Mouse (Mus musculus): Measurements from ENCODE around the gene Galnt16.

Galnt16 gene

DNA sequence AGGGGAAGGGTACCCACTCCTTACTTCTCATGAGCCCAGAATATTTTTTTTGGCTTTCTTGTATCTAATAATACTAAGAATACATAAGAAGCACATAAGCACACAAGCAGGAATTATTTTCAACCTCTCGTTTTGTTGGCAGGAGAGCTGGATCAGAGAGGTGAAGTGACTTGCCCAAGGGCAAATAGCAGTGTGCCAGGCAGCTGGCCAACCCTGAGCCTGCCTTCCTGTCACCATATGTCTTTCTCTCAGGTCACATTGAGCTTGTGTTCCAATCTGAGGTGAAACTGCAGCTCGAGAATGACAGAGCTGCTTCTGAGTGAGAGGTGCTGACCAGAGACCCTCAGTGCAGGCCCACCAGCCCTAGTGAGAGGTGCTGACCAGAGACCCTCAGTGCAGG is 15.8 kb downstream of the Galnt16 start:
- peak; percentile 59 to 74 for DNase-seq

DNA sequence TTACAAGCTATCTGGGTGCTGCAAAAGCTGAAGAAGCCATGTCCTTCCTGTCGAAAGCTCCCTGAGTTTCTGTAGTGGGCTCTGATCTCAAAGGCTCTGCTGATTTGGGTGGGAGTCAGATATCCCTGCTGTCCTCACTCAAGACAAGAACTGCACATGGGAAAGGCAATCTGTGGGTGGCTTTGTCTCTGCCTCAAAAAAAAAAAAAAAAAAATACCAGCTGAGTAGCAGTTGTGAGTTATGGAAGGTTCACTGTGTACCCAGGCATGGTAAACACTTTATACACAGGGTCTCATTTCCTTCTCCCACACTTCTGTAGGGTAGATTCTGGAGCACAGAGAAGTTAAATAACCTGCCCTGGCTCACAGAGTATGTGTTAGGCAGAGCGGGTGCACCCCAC is 19.2 kb downstream of the Galnt16 start:
- no peak for DNase-seq

DNA sequence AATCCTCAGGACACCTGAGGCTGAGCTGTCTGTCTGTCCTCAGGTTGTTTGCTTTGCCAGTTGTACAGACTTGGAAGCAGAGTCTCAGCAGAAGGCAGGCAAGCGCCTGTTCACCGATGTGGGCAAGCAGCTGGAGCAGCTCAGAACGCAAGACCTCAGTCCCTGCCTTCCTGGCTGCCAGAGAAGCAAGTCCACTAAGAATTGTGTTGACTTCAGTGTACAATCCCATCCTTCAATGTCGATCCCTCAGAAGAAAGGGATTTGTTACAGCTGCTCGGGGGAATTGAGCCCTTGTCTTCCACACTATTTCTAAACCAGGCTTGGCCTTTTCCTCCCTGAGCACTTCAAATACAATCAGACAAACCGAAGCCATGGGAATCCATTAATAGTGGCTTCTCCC is 20.2 kb downstream of the Galnt16 start:
- DNase-seq, result no peak

DNA sequence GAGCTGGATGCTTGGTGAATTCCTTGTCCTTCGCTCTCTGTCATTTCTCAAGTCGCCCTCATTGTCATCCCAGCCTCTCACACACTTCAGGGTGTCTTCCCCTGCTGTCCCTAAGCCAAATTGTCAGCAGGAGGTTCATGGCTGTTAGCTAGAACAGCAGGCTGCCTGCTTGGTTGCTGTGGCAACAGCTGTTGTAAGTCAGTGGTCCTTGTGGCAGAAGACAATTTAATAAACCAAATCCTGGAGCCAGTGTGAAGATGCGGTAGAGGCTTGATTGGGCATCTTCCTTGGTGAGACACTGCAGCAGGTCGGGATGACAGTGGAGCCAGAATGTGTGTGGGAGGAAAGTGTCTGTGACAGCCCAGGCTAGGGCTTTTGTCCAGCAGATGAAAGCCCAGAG is 27.2 kb downstream of the Galnt16 start:
- DNase-seq, result no peak

DNA sequence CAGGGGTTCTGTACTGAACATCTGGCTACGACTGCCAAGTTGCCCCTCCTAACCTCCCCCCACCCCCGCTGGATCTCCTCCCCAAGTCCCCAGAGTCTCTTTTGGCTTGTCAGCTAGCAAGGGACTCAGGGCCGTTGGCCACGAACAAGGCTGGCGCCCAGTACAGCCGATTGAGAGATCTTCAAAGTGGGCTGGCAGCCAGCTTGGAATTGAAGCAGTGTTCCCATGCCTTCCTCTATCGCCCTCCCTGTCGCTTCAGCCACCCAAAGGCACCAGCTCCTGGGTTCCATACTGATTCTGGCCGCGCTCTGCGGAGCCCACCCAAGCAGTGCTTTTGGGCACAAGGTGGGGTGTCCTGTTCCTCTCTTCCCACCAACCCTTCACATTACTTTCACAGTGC is 31.6 kb downstream of the Galnt16 start:
- no peak for DNase-seq

DNA sequence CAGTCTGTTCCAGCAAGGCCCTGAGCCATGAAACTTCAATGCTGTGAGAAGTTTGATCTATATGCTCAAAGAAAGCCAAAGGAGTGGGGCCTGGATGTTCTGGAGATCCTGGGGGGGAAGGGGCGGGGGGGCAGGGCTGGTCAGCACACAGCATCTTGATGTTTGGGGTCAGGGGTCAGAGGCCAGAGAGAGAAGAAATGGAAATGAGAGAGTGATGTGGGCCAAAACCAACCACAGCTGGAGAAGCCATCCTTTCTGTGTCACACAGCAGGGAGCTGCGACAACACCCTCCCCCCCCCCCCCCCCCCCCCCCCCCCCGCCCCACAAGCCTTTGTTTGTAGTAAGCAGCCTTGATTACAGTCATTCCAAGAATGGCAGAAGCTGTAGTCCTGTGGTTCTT is 35.1 kb downstream of the Galnt16 start:
- no peak for DNase-seq

DNA sequence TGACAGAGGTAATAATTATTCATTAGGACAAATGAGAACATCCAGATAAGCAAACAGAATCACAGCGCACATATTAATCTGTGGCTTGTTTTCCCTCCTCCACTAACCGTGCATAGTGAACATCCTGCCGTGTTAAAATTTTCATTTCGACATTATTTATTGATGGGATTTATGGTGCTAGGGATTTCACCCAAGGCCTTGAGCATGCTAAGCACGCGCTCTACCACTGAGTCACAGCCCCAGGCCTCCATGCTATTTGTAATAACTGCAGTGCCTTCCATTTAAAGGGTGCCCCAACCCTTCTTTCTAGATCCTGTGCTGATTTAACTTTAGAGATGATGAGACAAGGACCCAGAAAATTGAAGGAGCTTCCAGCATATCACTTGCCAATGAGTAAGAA is 36.2 kb downstream of the Galnt16 start:
- no peak for DNase-seq

DNA sequence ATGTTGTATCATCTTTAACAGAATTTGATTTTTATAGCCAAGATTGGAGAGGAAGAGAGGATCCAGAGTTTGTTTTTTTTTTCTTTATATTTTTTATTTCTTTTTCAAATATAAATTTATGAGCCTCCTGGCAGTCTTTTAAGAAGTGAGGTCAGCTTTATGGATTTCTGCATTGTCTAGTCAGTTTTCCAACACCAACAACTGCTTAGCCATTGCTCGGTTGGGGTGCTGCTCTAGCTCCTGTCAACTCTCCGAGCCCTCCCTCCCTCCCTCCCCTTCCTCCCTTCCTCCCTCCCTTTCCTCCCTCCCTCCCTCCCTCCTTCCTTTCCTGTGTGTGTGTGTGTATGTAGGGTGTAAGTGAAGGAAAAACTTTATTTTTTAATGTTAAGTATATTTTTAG is 43.8 kb downstream of the Galnt16 start:
- DNase-seq, result no peak

DNA sequence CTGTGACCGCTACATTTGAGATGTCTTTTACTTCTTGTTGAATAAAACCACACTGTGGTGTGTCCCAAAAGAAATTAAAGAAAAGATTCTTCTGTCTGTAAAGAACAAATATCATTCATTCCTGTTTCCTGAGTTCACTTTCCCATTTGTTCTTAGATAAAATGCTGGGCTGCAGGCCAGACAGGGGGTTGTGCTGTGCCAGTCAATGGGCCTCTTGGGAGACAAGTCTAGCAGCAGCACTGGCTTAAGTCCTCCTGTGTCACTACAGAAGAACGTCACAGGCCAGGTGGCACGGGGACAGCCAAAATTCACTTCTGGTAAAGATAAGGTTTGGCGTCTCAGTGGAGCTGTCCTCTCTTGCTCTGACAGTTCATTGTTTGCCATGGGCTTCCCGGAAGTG is 44.7 kb downstream of the Galnt16 start:
- DNase-seq, result no peak

DNA sequence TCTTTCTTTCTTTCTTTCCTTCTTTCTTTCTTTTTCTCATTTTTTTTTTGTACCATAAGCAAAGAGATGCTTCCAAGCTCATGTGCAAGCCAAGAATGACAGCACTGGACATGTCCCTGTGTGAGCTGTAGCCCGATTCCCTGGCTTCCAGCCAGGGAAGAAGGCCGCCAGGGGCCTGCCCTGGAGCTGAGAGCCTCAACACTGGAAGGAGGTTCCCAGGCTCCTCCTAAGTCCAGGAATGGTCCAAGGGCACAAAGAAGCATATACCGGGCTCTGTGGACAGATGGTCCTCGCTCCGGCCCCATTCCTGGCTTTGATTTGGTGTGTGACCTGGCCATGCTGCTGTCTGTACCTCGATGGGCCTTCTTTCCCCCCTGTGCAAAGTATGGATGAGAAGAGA is 46.9 kb downstream of the Galnt16 start:
- no peak for DNase-seq

DNA sequence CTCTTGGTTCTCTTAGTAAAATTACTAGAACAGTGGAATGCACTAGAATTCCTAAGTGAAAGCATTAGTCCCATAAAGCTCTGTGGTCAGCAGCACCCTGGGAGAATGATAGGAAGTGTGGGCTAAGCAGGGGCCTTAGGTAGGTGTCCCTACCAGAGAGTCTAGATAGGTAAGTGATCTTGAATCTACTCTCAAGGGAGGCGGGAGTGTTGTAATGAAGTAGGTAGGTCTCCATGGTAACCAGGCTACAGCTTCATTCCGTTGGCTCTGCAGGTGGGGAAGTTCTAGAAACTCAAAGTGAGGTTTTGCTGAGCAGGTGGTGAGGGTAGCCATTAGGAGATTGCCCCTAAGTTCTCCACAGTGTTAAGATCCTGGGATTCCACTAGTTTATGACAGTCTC is 47.7 kb downstream of the Galnt16 start:
- DNase-seq, result no peak

DNA sequence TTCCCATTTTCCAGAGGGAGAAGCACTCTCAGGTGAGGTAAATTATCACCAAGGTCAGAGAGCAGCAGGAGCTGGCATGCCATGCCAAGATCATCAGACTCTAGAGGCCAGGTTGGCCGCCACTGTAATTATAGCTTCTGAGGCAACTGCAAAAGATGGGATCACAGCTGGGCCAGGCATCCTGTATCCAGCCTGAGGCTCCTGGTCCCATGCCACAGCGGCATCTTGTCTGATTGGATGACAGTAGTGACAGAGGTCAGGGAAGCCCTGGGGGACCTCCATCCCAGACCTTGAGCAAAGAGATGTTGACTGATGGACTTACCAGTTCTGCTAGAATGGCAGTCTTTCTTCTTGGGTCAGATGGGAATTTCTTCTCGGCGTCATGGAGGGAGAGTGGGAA is 48.4 kb downstream of the Galnt16 start:
- no peak for DNase-seq

DNA sequence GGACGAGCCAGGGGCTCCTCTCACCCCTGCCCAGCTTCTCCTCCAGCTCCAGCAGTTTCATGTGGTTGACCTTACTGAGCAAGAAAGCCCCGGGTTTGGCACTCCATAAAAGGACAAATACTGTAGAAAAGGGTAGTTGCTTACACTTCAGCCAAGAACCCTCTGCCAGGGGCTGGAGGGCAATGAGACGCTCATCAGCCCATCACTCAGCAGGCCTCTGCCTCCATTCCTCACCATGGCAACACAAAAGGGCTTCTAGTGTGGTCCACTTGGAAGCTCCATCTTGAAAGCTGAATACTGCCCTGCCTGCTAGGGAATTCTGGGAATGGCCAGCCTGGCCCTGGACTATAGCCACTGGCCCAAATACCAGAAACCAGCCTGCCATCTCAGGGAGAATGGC is 49.3 kb downstream of the Galnt16 start:
- no peak for DNase-seq

DNA sequence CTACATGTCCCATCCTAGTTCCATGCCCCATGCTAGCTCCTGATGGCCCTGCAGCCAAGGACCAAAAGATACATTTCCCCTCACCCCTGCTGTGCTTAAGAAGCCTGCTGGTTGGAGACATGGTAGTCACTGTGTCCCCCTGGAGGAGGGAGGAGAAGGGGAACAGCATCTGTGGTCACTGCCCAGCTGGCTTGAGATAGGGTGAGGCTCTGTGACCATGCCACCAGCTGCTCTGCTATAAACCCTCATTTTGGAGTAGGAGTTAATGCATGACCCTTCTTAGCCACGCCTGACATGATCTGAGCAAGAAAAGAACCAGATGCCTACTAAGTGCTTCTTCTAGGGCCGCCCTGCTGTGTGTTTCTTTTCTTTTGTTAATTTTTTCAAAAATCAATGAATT is 51.5 kb downstream of the Galnt16 start:
- DNase-seq, result no peak

DNA sequence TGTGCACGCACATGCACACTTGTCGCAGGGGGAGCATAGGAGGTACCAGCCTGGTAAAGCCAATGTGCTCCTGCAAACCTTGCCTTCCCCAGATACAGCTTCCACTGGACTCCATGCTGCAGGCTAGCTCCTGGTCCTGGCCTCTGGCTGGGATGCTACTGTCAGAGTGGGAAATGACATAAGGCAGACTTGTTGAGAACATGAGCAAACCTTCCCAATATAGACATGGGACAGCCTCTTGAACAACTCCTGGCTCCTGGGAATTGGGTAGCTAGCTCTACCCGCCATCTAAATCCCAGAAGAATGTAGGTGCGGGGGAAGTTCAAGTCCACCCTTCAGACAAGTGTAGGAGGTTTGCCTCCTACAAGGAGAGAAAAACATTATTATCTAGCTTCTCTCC is 56.2 kb downstream of the Galnt16 start:
- DNase-seq, result no peak

DNA sequence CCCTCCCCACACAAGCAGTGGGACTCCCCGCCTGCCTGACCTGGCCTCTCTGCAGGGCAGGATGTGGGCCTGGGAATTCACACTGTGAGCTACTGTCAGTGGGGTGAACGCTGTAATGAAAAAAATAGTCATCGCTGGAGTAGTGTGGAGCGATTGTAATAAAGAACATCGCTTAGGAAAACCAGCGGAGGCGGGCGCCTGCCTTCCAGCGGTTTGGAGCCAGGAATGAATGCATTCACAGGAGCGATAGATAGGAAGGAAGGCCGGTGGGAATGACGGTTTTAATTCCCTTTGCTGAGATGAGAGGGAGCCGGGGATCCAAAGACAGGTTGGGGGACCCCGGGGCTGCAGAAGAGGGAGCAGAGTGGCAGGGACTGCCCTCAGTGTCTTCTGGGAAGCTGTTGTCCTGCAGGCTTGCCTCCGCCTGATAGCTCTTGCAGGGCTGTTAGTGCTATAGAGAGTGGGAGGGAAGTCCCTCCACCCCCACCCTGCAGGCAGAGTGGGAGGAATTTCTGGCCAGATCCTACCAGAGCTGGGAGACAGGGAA is 56.8 kb downstream of the Galnt16 start:
- DNase-seq, result no peak

DNA sequence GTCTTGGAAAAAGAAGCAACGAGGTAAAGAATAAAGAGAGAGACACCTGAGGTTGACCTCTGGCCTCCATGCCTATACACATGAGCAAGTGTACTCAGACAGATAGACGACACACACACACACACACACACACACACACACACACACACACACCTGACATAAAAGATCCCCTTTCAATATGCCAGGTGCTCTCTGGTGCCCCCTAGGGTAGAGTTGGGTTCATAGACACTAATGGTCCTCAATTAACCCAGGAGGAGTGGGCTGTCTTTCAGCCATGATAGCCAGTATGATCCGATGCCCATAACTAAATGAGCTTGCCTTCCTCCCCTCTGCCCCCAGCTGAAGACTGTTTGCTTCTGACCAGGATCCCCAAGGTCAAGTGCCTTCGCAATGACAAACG is 59.0 kb downstream of the Galnt16 start:
- DNase-seq, result peak in 1 of 2 experiments; percentile 46

DNA sequence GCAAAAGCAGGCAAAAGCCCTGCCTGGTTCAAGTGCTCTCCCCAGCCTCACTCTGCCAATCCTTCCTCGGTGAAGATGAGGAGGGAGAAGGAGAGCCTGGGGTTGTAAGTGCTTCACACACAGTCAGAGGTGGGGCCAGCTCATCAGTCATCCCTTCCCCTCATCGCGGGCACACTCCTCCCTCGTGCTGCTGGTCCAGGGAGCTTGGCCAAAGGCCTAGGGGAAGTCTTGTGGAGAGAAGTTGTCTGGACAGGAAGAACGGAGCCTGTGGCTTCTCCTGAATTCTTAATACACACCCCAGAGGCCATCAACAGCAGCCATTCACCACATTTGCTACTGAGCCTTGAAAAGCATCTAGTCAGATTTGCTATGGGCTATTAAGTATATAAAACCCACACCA is 63.3 kb downstream of the Galnt16 start:
- no peak for DNase-seq

DNA sequence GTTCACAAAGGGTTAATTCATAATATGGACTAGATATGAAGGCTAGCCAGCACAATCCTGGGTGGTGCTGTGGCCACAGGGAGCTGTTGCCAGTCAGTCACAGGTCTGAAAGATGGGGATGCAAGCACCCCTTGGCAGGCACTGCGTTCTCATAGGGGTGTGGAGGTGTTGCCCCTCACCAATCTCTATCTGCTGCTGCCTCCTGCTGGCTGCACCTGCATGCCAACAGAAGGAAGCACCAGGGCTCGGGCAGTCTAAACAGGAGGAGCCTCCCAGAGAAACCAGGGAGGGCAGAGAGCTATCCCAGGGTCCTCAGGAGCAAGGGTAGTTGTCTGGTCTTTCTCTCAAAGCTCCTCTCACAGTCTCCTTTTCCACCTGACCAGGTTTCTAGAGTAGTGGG is 66.9 kb downstream of the Galnt16 start:
- no peak for DNase-seq

DNA sequence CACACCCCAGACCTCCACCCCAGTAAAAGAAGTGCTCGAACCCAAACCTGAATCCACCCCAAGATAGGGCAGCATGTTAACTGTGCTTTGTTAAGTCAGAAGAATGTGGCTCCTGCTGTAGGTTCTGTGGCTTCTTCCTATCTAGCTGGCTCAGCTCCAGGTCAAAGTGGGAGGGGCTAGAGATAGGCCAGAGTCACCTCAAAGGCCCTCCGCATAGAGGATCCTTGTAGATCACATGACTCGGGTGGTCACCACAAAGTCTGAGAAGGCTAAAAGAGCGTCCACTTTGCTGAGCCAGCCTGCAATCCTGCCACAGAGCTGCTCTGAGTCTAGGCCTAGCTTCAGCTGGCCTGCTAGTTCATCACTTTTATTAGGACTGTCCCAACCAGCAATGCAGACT is 76.1 kb downstream of the Galnt16 start:
- no peak for DNase-seq

DNA sequence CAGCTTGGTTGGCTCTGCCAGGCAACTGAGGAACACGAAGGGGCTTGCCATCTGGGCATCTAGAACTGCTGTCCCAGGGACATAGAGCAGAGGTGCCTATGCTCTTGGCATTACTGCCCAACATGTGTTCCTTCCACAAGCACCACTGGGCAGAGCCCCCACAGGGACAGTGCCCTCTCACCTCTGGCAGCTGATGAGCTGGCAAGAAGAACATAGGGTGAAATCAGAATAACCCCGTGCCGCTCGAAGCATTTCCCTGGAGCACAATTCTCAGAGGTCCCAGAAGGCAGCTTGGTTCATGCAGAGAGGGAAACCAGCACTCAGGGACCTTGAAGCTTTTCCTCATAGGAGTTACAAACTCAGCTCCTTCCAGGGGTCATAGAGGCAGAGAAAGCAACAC is 76.7 kb downstream of the Galnt16 start:
- no peak for DNase-seq

DNA sequence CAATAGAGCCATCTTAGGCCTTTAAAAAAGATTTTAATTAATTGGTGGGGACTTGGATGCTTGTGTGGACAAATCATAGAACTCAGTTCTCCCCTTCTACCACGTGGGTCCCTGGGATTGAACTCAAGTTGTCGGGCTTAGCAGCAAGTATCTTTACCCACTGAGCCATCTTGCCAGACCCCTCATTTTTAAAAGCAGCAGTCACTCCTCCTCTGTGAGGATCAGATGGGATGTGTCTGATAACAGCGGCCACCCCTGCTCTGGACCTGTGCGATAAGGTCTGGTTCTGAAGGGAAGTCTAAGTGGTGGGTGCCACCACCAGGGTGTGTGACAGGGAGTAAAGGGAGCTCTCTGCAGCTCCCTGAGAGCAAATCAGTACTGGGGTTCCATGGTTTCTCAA is 77.5 kb downstream of the Galnt16 start:
- no peak for DNase-seq

DNA sequence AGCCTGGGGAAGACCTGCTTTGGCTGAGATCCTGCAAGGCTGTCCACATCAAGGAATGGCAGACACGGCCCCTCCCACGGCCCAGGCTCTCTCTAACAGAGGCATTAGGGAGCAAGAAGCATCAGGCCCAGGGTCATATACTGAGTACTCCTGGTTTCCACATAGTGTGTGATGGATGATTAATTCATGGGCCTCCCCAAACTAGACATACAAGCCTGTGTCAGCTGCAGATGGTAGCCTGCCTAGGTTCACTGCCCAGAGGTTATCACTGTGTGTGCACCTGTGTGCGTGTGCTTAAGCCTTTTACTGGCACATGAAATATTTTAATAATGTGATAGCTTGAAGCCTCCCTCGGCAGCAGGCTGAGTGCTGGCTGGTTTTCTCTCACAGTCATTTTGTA is 77.9 kb downstream of the Galnt16 start:
- DNase-seq, result no peak

DNA sequence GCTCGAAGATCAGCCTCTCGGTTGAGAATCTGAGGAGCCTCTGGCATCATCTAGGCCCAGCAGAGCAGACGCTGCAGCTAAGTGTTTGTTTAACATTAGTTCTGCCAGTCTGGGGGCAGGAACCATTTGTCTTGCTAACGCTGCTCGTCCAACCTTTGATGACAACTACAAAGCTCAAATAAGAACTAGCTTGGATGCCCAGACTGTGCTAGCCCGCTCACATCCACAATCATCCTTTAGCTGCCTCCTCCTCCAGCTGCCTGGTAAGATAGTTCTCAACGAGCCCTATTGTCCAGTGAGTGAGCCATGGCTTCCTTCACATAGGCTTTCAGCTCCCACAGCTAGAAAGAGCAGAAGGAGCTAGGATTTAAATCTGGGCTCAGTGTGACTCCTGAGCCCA is 80.2 kb downstream of the Galnt16 start:
- DNase-seq, result no peak

DNA sequence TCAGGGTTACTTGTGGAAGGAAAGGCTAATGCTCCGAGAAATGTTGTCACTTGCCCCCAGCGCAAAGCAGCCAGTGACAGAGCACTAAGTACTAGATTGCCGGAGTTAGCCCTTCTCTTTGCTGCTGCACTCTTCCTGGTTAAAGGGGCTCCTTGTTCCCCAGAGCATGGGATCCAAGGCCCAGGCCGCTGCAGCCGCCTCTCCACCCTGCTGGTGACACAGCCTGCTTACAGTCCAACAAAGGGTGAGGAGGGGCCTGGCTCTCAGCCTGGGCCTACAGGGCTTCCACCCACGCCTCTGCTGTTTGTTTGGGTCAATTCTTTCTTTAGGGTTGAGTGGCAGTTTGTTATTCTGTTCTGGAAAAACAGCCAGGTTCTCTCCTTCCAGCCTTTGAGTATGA is 80.7 kb downstream of the Galnt16 start:
- peak in 1 of 2 experiments; percentile 20 for DNase-seq
